Mouse (Mus musculus) stomach, embryonic 14.5 days (tissue): Measurements from ENCODE around the gene Spata3. TPM values are rescaled to one million over a fixed set of nuclear protein-coding genes. Genes with fewer than 3 reads are reported as not detected.

Experiments used
- ATAC-seq: fragments of 200-750 bp; cut with Nextera tagmentation; 2 replicates; pipeline ENCODE4 v1.8.0; 2017; ENCODE audit warnings: low read depth, moderate TSS enrichment; ENCODE audit not compliant: insufficient number of reproducible peaks, insufficient read depth, low FRiP score
- H3K27ac ChIP-seq: fragments of 300-500 bp; sonication (generic); 2 replicates; pipeline ENCODE4 v1.5.1; 2014; ENCODE audit warnings: mild to moderate bottlenecking, low read length, moderate library complexity, mixed read lengths
- H3K27me3 ChIP-seq: fragments of 300-500 bp; sonication (generic); 2 replicates; pipeline ENCODE4 v1.6.1; 2014; ENCODE audit warnings: low read length, control low read depth, mixed read lengths; ENCODE audit not compliant: control insufficient read depth, insufficient read depth
- H3K36me3 ChIP-seq: fragments of 300-500 bp; sonication (generic); 2 replicates; pipeline ENCODE4 v1.6.1; 2014; ENCODE audit warnings: mild to moderate bottlenecking, control low read depth, low read length, moderate library complexity, mixed read lengths; ENCODE audit not compliant: control insufficient read depth, insufficient read depth
- H3K4me1 ChIP-seq: fragments of 300-500 bp; sonication (generic); 2 replicates; pipeline ENCODE4 v1.6.1; 2014; ENCODE audit warnings: low read length, control low read depth, mixed read lengths; ENCODE audit not compliant: control insufficient read depth, insufficient read depth
- H3K4me2 ChIP-seq: fragments of 300-500 bp; sonication (generic); replicated peaks from 2 replicates; pipeline ENCODE4 v1.6.1; 2014; ENCODE audit warnings: low read depth, low read length, control low read depth
- H3K4me3 ChIP-seq: fragments of 300-500 bp; sonication (generic); 2 replicates; pipeline ENCODE4 v1.5.1; 2014; ENCODE audit warnings: low read depth, low read length, control low read depth
- H3K9ac ChIP-seq: fragments of 300-500 bp; sonication (generic); replicated peaks from 2 replicates; pipeline ENCODE4 v1.6.1; 2014; ENCODE audit warnings: low read depth, mild to moderate bottlenecking, control low read depth, low read length, moderate library complexity, mixed read lengths
- H3K9me3 ChIP-seq: fragments of 300-500 bp; sonication (generic); 2 replicates; pipeline ENCODE4 v1.6.1; 2016; ENCODE audit warnings: low read depth, low read length, control low read depth; ENCODE audit not compliant: control insufficient read depth
- WGBS: fragments of 180-500 bp; shearing (Covaris S2); extraction: QIAGEN DNeasy Blood & Tissue Kit; methylation state at CpG from one replicate; pipeline ENCODE4 v1.1.7; 2014; 5-methylcytosine and 5-hydroxymethylcytosine counted together
- polyA plus RNA-seq: library from polyadenylated mRNA; unstranded; fragments of >200 nt; fragmentation: Nextera tagmentation; extraction: Ambion mirVana; gene quantifications from 2 replicates; pipeline ENCODE4 v1.2.1, GENCODE M21; 2014

Gene Spata3
- polyA plus RNA-seq: not detected in 2 replicates

DNA sequence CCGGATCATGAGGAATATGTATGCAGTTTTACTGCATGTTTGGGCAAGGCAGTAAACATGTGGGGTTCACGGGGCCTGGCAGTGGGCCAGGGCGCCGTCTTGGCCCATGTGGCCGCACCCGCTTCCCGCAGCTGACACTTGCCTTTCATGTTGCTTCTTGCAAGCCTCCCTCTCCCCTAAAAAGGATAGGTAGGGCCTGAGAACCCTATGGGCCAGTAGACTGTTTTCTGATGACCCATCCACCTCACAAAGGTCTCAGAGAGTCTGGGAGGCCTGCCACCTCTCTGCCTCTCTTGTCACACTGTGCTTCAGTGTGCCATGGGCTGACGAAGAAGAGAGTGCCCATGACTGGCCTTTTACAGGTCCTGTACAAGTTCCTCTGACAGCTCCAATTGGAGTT, at the start of gene Spata3:
Gene Spata3, plus strand, starts transcription at position 301 of the 400 bp plus-strand sequence.
- Histone ChIP-seq H3K27me3 (peaks cover 5% of the 10 kb centered on the region), H3K36me3 (no peaks in the 10 kb centered on the region), H3K27ac (no peak within 1 kb of the TSS), H3K4me2 (no peak within 1 kb of the TSS), H3K4me1 (no peaks in the 10 kb centered on the region), H3K4me3 (no peak within 1 kb of the TSS), H3K9me3 (no peaks in the 10 kb centered on the region), H3K9ac (no peak within 1 kb of the TSS)
- no peak for ATAC-seq
- 93% methylated on average over 8 of the region's 8 CpGs for WGBS

DNA sequence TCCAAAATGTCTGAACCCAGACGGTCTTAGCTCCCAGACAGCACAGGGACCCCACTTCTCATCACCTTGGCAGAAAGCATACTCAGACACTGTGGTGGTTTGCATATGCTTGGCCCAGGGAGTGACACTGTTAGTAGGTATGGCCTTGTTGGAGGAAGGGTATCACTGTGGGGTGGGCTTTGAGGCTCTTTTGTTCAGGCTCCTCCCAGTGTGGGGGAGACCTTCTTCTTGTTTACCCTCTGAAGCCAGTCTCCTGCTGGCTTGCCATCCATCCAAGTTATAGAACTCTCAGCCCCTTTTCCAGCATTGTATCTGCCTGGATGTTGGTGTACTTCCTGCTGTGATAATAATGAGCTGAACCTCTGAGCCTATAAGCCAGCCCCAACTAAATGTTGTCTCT, 47.5 kb upstream of the Spata3 start:
- no peak overlapping the region for H3K4me3 ChIP-seq
- no peak overlapping the region for H3K4me2 ChIP-seq
- H3K4me1 ChIP-seq: no peaks in the 10 kb centered on the region
- no peaks in the 10 kb centered on the region for H3K36me3 ChIP-seq
- H3K27me3 ChIP-seq: no peaks in the 10 kb centered on the region
- H3K9ac ChIP-seq: no peak overlapping the region
- no peak for ATAC-seq
- WGBS: 73% methylated on average over 1 of the region's 1 CpGs
- H3K27ac ChIP-seq: no peak overlapping the region
- no peaks in the 10 kb centered on the region for H3K9me3 ChIP-seq

DNA sequence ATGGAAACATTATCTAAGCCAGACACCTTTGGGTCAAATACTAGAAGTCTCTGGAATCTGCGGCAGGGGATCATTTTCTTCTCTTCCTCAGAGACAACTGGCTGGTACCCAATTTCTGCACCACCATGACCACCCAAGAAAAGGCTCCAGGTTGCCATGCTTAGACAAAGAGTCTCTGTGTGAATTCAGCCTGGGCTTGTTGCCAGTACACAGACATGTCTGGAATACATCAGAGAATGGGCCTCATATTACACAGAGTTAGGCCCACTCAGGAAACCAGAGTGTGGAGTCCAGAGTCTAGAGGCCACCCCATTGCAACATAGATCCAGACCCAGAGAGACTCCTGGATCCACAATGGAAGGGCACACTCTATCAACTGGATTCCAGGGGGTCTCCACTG, 47.1 kb upstream of the Spata3 start:
- Histone ChIP-seq H3K27me3 (no peaks in the 10 kb centered on the region), H3K9me3 (no peaks in the 10 kb centered on the region), H3K27ac (no peak overlapping the region), H3K4me2 (no peak overlapping the region), H3K9ac (no peak overlapping the region), H3K4me1 (no peaks in the 10 kb centered on the region), H3K4me3 (no peak overlapping the region), H3K36me3 (no peaks in the 10 kb centered on the region)
- 62% methylated on average over 1 of the region's 1 CpGs for WGBS
- ATAC-seq: 0 out of 2 replicates have a peak, but pooled peaks have one; percentile 37

DNA sequence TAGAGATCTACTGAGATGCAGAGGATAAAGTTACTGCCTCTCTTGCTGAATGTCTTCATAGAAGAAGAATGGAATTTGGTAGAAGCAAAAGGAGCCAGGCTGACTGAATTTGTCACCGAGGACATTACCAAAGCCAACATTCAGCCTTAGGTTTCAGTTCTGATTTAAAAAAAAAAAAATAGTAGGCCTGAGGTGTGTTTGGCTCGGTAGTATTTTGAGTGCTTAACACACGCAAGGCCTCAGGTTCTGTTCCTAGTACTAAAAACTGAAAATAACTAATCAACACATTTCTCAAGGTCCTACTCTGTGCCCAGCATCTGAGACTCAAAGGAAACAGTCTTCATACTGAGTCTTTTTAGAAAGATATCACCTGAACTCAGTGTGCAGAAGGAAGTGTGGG, 45.5 kb upstream of the Spata3 start:
- H3K27ac ChIP-seq: no peak overlapping the region

GRCm38 (mm10) chr1:85972341-85972740, 44.3 kb upstream of the Spata3 start:
- WGBS: 57% methylated on average over 3 of the region's 3 CpGs
- Histone ChIP-seq H3K9me3 (no peaks in the 10 kb centered on the region), H3K9ac (no peak overlapping the region), H3K27me3 (no peaks in the 10 kb centered on the region), H3K4me1 (no peaks in the 10 kb centered on the region), H3K4me2 (no peak overlapping the region), H3K27ac (no peak overlapping the region), H3K4me3 (no peak overlapping the region), H3K36me3 (no peaks in the 10 kb centered on the region)
- ATAC-seq: no peak

More for the DNA sequence above, 45.5 kb upstream of the Spata3 start:
- no peaks in the 10 kb centered on the region for H3K4me1 ChIP-seq
- no peaks in the 10 kb centered on the region for H3K36me3 ChIP-seq
- no peaks in the 10 kb centered on the region for H3K9me3 ChIP-seq
- no peak overlapping the region for H3K9ac ChIP-seq
- H3K27me3 ChIP-seq: no peaks in the 10 kb centered on the region
- no peak overlapping the region for H3K4me2 ChIP-seq
- H3K4me3 ChIP-seq: no peak overlapping the region
- WGBS: 89% methylated on average over 3 of the region's 3 CpGs
- no peak for ATAC-seq

DNA sequence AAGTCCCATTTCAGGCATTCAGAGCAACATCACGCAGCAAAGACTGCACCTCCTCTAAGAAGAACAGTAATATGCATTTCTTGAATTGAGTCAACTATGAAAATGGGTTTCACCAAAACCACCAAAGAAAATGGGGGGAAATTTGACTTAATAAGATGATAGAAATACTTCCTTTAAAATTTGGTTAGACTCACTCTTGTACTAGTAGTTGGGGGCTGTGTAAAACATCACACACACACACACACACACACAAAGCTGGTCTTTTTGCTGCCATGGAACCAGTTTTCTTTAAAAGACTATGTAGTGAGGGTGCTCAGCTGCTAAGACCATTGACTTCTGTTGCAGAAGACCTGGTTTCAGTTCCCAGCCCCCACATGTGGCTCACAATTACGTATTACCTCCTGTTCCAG, 43.1 kb upstream of the Spata3 start:
- Histone ChIP-seq H3K4me2 (no peak overlapping the region), H3K4me3 (no peak overlapping the region), H3K27me3 (no peaks in the 10 kb centered on the region), H3K9ac (no peak overlapping the region), H3K4me1 (no peaks in the 10 kb centered on the region), H3K36me3 (no peaks in the 10 kb centered on the region), H3K27ac (no peak overlapping the region), H3K9me3 (no peaks in the 10 kb centered on the region)
- no peak for ATAC-seq
- 77% methylated on average over 2 of the region's 2 CpGs for WGBS

- no peaks in the 10 kb centered on the region for H3K36me3 ChIP-seq
- 82% methylated on average over 3 of the region's 3 CpGs for WGBS
- no peak for ATAC-seq
These were observed 38.9 kb upstream of the Spata3 start for GRCm38 (mm10) chr1:85977709-85978108.

DNA sequence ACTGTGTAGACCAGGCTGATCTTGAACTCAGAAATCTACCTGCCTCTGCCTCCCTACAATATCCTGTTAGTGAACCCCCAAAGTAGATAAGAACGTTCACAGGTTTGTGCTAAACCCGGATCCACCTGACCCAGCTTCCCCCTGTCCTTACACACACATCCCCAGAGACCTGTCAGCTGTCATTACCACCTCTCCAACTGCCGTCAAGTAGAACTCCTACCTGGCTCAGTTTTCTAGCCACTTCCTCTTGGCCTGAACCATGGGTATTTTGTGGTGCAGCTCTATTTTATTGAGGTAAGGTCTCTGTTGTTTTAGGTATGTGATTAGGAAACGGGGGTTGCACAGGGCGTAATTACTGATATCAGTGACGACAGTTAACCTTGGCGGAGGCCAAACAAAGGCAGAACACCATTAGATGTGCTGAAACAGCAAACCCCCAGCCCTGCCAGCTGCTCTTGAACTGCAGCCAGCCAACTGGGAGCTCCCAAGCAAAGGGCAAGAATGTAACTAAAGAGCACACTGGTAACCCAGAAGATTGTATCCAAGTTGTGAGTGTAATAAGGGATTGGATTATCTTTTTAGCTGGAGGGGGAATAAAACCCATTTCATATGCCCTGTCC, 34.8 kb upstream of the Spata3 start:
- Histone ChIP-seq H3K36me3 (no peaks in the 10 kb centered on the region), H3K27me3 (no peaks in the 10 kb centered on the region), H3K4me1 (no peaks in the 10 kb centered on the region), H3K4me2 (no peak overlapping the region), H3K4me3 (no peak overlapping the region), H3K9ac (no peak overlapping the region), H3K27ac (no peak overlapping the region), H3K9me3 (no peaks in the 10 kb centered on the region)
- 56% methylated on average over 7 of the region's 7 CpGs for WGBS
- ATAC-seq: no peak

More at GRCm38 (mm10) chr1:85977709-85978108, 38.9 kb upstream of the Spata3 start:
- Histone ChIP-seq H3K4me3 (no peak overlapping the region), H3K4me2 (no peak overlapping the region), H3K9me3 (no peaks in the 10 kb centered on the region), H3K27ac (no peak overlapping the region), H3K4me1 (no peaks in the 10 kb centered on the region), H3K9ac (no peak overlapping the region), H3K27me3 (no peaks in the 10 kb centered on the region)

GRCm38 (mm10) chr1:85985784-85986183, 30.8 kb upstream of the Spata3 start:
- Histone ChIP-seq H3K9ac (no peak overlapping the region), H3K27ac (no peak overlapping the region), H3K9me3 (no peaks in the 10 kb centered on the region), H3K27me3 (no peaks in the 10 kb centered on the region), H3K4me1 (no peaks in the 10 kb centered on the region), H3K4me3 (no peak overlapping the region), H3K36me3 (no peaks in the 10 kb centered on the region), H3K4me2 (no peak overlapping the region)
- WGBS: 81% methylated on average over 3 of the region's 3 CpGs
- ATAC-seq: no peak
